Comparison of ENCODE assay signal across 8 mouse cellular contexts in the genomic region with DNA sequence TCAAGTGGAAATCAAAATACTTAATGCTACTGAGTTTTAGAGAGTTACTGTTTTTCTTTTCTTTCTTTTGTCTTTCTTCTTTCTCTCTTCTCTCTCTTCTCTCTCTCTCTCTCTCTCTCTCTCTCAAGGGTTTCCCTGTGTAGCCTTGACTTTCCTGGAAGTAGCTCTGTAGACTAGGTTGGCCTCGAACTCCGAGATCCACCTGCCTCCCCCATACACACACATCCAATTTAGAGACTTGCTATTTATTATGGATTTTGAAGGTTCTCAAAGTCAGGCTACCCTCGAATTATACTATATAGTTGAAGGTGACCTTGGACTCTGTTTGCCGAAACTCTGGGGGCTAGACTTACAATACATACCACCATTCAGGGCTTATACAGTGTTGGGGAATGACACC. TPM values are rescaled to one million over a fixed set of nuclear protein-coding genes. Genes with fewer than 3 reads are reported as not detected.
DNase-seq lines count a peak whose midpoint lies in the region; ATAC-seq and TF ChIP-seq lines count a peak whose summit lies in the region.
"Had no signal": no experiment of that assay in that cellular context is flagged by ENCODE, and none has a peak within 500 bp of the region (broad histone marks: within the 10 kb centered on the region; RNA-seq: fewer than 3 reads in every experiment).

No protein-coding gene starts in this region.

- H3K4me1 ChIP-seq in lung, postnatal 0 days (ENCODE audit: insufficient read depth, low read depth, low read length) = peaks cover 11% of the 10 kb centered on the region; the same call in 1 of the 2 replicates
- peaks cover 20% of the 10 kb centered on the region for H3K4me1 ChIP-seq in forebrain, embryonic 12.5 days
- peaks cover 12% of the 10 kb centered on the region for H3K4me1 ChIP-seq in limb, embryonic 14.5 days (ENCODE audit: control insufficient read depth, insufficient read depth, low read length)
- H3K4me1 ChIP-seq in stomach, embryonic 16.5 days (ENCODE audit: control insufficient read depth, insufficient read depth, low read length) = peaks cover 13% of the 10 kb centered on the region

- H3K36me3 ChIP-seq in lung, postnatal 0 days (ENCODE audit: insufficient read depth, low read length) = 0 out of 2 replicates have a peak, but pooled peaks cover 4% of the 10 kb centered on the region
- H3K36me3 ChIP-seq in forebrain, embryonic 12.5 days (replicated peaks) = 0 out of 2 replicates have a peak, but pooled peaks cover 4% of the 10 kb centered on the region
- H3K36me3 ChIP-seq in limb, embryonic 14.5 days (ENCODE audit: control insufficient read depth, insufficient read depth, low read length) = peaks cover 12% of the 10 kb centered on the region; the same call in 1 of the 2 replicates
- no peaks in the 10 kb centered on the region for H3K36me3 ChIP-seq in stomach, embryonic 16.5 days (ENCODE audit: control insufficient read depth, insufficient read depth, low read length)

- WGBS in lung, postnatal 0 days = 49% methylated on average over 4 of the region's 4 CpGs
- WGBS in forebrain, embryonic 12.5 days = 79% methylated on average over 4 of the region's 4 CpGs
- 68% methylated on average over 4 of the region's 4 CpGs for WGBS in limb, embryonic 14.5 days
- WGBS in stomach, embryonic 16.5 days = 55% methylated on average over 4 of the region's 4 CpGs

- no peak for ATAC-seq in lung, postnatal 0 days
- no peak for ATAC-seq in forebrain, embryonic 12.5 days (ENCODE audit: low FRiP score)
- ATAC-seq in limb, embryonic 14.5 days (ENCODE audit: low FRiP score, low read depth) = no peak
- no peak for ATAC-seq in stomach, embryonic 16.5 days (ENCODE audit: insufficient read depth, low FRiP score)

- H3K27ac ChIP-seq in lung, postnatal 0 days (ENCODE audit: low read length) = 0 out of 2 replicates have a peak overlapping the region, but pooled peaks have one; percentile 99
- H3K27ac ChIP-seq in forebrain, embryonic 12.5 days = no peak overlapping the region
- no peak overlapping the region for H3K27ac ChIP-seq in limb, embryonic 14.5 days (replicated peaks; ENCODE audit: low read depth, low read length)
- H3K27ac ChIP-seq in stomach, embryonic 16.5 days (ENCODE audit: low read length) = no peak overlapping the region

- no peaks in the 10 kb centered on the region for H3K9me3 ChIP-seq in lung, postnatal 0 days (ENCODE audit: low read length)
- H3K9me3 ChIP-seq in forebrain, embryonic 12.5 days = no peaks in the 10 kb centered on the region
- H3K9me3 ChIP-seq in limb, embryonic 14.5 days (ENCODE audit: control insufficient read depth, low read length) = no peaks in the 10 kb centered on the region
- H3K9me3 ChIP-seq in stomach, embryonic 16.5 days (replicated peaks; ENCODE audit: control insufficient read depth, low read length) = no peaks in the 10 kb centered on the region

- no peak for DNase-seq in lung, postnatal 0 days (ENCODE audit: low spot score)
- DNase-seq in lung, postnatal 10 days = no peak
- DNase-seq in limb, embryonic 14.5 days (ENCODE audit: low spot score) = no peak
- no peak for DNase-seq in thymus, postnatal 25 days
- DNase-seq in adrenal gland, adult 18-20 months (ENCODE audit: low spot score in 2 of 2) = no peak
- DNase-seq: kidney, postnatal 4 days had no signal

- TF ChIP-seq CTCF in lung, postnatal 0 days (IDR thresholded peaks at IDR 0.05) = no peak

- H3K27me3 ChIP-seq in lung, postnatal 0 days (replicated peaks; ENCODE audit: insufficient read depth, low read length) = no peaks in the 10 kb centered on the region
- H3K27me3 ChIP-seq in forebrain, embryonic 12.5 days = no peaks in the 10 kb centered on the region
- no peaks in the 10 kb centered on the region for H3K27me3 ChIP-seq in limb, embryonic 14.5 days (ENCODE audit: control insufficient read depth, insufficient read depth, low read length)
- H3K27me3 ChIP-seq in stomach, embryonic 16.5 days (ENCODE audit: control insufficient read depth, insufficient read depth, low read length) = no peaks in the 10 kb centered on the region

- H3K4me2 ChIP-seq in lung, postnatal 0 days (replicated peaks; ENCODE audit: low read depth, low read length) = peak overlapping the region; percentile 55
- H3K4me2 ChIP-seq in forebrain, embryonic 12.5 days = peak overlapping the region; percentile 71
- peak overlapping the region; percentile 69 for H3K4me2 ChIP-seq in limb, embryonic 14.5 days (replicated peaks; ENCODE audit: low read depth, low read length, severe bottlenecking)
- H3K4me2 ChIP-seq in stomach, embryonic 16.5 days (ENCODE audit: low read depth, low read length) = peak overlapping the region; percentile 78

- H3K9ac ChIP-seq in lung, postnatal 0 days (replicated peaks; ENCODE audit: low read depth) = no peak overlapping the region; the same call in 1 of the 2 replicates
- H3K9ac ChIP-seq in forebrain, embryonic 12.5 days = peak overlapping the region; percentile 97
- H3K9ac ChIP-seq in limb, embryonic 14.5 days (ENCODE audit: low read depth, low read length, severe bottlenecking) = peak overlapping the region; percentile 98
- peak overlapping the region; percentile 100 for H3K9ac ChIP-seq in stomach, embryonic 16.5 days (ENCODE audit: low read length)

- TF ChIP-seq POLR2A in limb, embryonic 14.5 days (IDR thresholded peaks at IDR 0.05; ENCODE audit: borderline replicate concordance, extremely low read depth, insufficient read depth, insufficient read length) = no peak

- H3K4me3 ChIP-seq in lung, postnatal 0 days (ENCODE audit: low read depth, low read length) = peak overlapping the region; percentile 97
- H3K4me3 ChIP-seq in forebrain, embryonic 12.5 days (replicated peaks) = peak overlapping the region; percentile 89
- peak overlapping the region; percentile 94 for H3K4me3 ChIP-seq in limb, embryonic 14.5 days (replicated peaks; ENCODE audit: low read length)
- H3K4me3 ChIP-seq in stomach, embryonic 16.5 days (replicated peaks; ENCODE audit: low read length) = peak overlapping the region; percentile 100

- TF ChIP-seq EP300 in lung, postnatal 0 days (IDR thresholded peaks at IDR 0.05) = no peak

RNA-seq across cellular contexts. Expression of gene Mob4, which starts 1.3 kb away (rescaled TPM):
- polyA plus RNA-seq in lung, postnatal 0 days (2015; fragmentation: Nextera tagmentation; extraction: Ambion mirVana) = 109 and 114 TPM in 2 replicates
- polyA plus RNA-seq in forebrain, embryonic 12.5 days (2016; fragmentation: Nextera tagmentation; extraction: Ambion mirVana) = 148 and 157 TPM in 2 replicates
- 37.0 and 43.4 TPM in 2 replicates for polyA plus RNA-seq in limb, embryonic 14.5 days (2012; rRNA removed)
- 120 and 129 TPM in 2 replicates for polyA plus RNA-seq in limb, embryonic 14.5 days (2014; fragmentation: Nextera tagmentation; extraction: Ambion mirVana)
- 153 TPM in 2 replicates for polyA plus RNA-seq in stomach, embryonic 16.5 days (2015; fragmentation: Nextera tagmentation; extraction: Ambion mirVana)
- total RNA-seq in adrenal gland, adult 18-20 months (2021) = 100 to 1,000 TPM; 230 to 477 TPM

RNA-seq across cellular contexts. Expression of gene Hspd1, which starts 44.3 kb away (rescaled TPM):
- 80.8 and 95.7 TPM in 2 replicates for polyA plus RNA-seq in lung, postnatal 0 days (2015; fragmentation: Nextera tagmentation; extraction: Ambion mirVana)
- polyA plus RNA-seq in forebrain, embryonic 12.5 days (2016; fragmentation: Nextera tagmentation; extraction: Ambion mirVana) = 398 and 406 TPM in 2 replicates
- 98.9 and 161 TPM in 2 replicates for polyA plus RNA-seq in limb, embryonic 14.5 days (2012; rRNA removed)
- polyA plus RNA-seq in limb, embryonic 14.5 days (2014; fragmentation: Nextera tagmentation; extraction: Ambion mirVana) = 231 and 252 TPM in 2 replicates
- 382 and 410 TPM in 2 replicates for polyA plus RNA-seq in stomach, embryonic 16.5 days (2015; fragmentation: Nextera tagmentation; extraction: Ambion mirVana)
- 1,000 to 10,000 TPM; 1,240 to 1,713 TPM for total RNA-seq in adrenal gland, adult 18-20 months (2021)

RNA-seq across cellular contexts. Expression of gene Hspe1, which starts 44.4 kb away (rescaled TPM):
- polyA plus RNA-seq in lung, postnatal 0 days (2015; fragmentation: Nextera tagmentation; extraction: Ambion mirVana) = 115 and 120 TPM in 2 replicates
- 423 and 430 TPM in 2 replicates for polyA plus RNA-seq in forebrain, embryonic 12.5 days (2016; fragmentation: Nextera tagmentation; extraction: Ambion mirVana)
- 170 and 288 TPM in 2 replicates for polyA plus RNA-seq in limb, embryonic 14.5 days (2012; rRNA removed)
- 345 and 381 TPM in 2 replicates for polyA plus RNA-seq in limb, embryonic 14.5 days (2014; fragmentation: Nextera tagmentation; extraction: Ambion mirVana)
- polyA plus RNA-seq in stomach, embryonic 16.5 days (2015; fragmentation: Nextera tagmentation; extraction: Ambion mirVana) = 364 and 480 TPM in 2 replicates
- total RNA-seq in adrenal gland, adult 18-20 months (2021) = 100 to 1,000 TPM; 720 to 924 TPM
